Mouse (Mus musculus) erythroblast, adult 5-6 weeks (primary cell): ENCODE results near the gene Dyrk4. TPM values are rescaled to one million over a fixed set of nuclear protein-coding genes. Genes with fewer than 3 reads are reported as not detected.

Experiments
- ATAC-seq: replicated peaks from 2 replicates; pipeline ENCODE4 v1.8.0; 2016; ENCODE audit warnings: moderate number of reproducible peaks, mild to moderate bottlenecking, moderate TSS enrichment, inconsistent platforms; ENCODE audit not compliant: poor library complexity, low FRiP score, severe bottlenecking
- total RNA-seq, 2 experiments: library from RNA; stranded (forward) in 1 of 2; stranded (reverse) in 1 of 2; fragments of 150-400 nt in 1 of 2; fragments of 200-764, 138-1000 nt in 1 of 2; gene quantifications; 2 replicates each; pipeline versions ENCODE4 v1.2.3 to v1.2.4; 2015 to 2017; ENCODE audit warnings: low replicate concordance in 2 of 2

The Dyrk4 gene
- total RNA-seq, 2 experiments from 2014 or later = 0.60 TPM; not detected in 1

DNA sequence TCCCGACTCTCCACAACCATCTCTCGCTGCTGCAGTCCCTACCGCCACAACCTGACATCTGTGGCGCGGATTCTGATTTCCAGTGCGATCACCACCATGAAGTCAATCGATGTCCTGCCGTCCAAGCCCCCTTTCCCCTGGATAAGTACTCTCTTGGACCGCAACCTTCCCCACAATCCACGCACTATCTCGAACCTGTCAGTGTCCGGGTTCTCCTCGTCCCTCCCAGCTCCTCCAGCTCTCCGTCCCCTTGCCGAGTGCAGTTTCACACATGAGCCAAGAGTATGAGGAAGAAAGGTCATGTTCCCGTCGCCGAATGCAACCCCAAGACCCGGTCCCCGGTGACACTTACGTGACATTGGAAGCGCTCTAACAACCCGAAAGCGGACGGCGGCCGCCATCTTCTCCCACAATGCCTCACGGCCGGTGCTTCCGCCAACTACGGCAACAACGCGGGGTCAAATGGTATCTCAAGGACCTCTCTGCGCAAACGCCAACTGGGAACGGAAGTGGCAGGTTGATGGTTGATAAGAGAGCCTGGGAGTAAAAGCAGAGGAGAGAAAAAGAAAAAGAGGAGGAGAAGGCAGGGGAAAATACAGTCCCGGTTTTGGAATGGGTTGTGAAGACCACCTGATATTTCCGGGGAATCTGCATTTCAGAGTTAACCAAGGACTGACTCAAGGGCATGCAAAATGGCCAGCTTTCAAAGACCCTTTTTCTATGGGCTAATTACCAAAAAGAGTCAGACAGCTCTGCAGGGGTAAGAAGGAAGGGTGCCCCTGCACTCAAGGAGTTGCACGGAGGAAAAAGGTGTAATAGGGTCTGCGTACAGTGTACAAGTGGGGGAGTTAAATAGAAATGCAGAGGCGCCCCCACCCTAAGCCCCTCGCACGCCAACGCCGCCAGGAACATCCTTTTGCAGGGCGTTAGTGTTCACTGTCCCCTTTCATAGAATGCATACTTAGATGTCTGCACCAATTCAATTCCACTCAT lies 72.6 kb downstream of the Dyrk4 start, which contains the start of gene Ndufa9:
Gene Ndufa9 (minus strand): TSS at position 425 of the 993 bp plus-strand sequence.
- ATAC-seq = peak; percentile 94

GRCm38 (mm10) chr6:126836628-126837027 lies 85.0 kb downstream of the Dyrk4 start:
- no peak for ATAC-seq

Other genes with a start within 250 kb of the Dyrk4 start
- not detected in 2 replicates for gene Kcna6, start 181.2 kb downstream of the Dyrk4 start, total RNA-seq (2015; ENCODE audit: low replicate concordance)
- not detected in 2 replicates for gene Kcna6, start 181.2 kb downstream of the Dyrk4 start, total RNA-seq (2017; ENCODE audit: low replicate concordance)
- gene Ndufa9, start 72.7 kb downstream of the Dyrk4 start, total RNA-seq (2015; ENCODE audit: low replicate concordance) = 21.7 and 31.3 TPM in 2 replicates
- 27.3 and 28.5 TPM in 2 replicates for gene Ndufa9, start 72.7 kb downstream of the Dyrk4 start, total RNA-seq (2017; ENCODE audit: low replicate concordance)
- not detected in 2 replicates for gene Akap3, start 68.7 kb downstream of the Dyrk4 start, total RNA-seq (2015; ENCODE audit: low replicate concordance)
- gene Akap3, start 68.7 kb downstream of the Dyrk4 start, total RNA-seq (2017; ENCODE audit: low replicate concordance) = not detected in 2 replicates
- 18.0 and 20.4 TPM in 2 replicates for gene Rad51ap1, start 17.7 kb upstream of the Dyrk4 start, total RNA-seq (2015; ENCODE audit: low replicate concordance)
- gene Rad51ap1, start 17.7 kb upstream of the Dyrk4 start, total RNA-seq (2017; ENCODE audit: low replicate concordance) = 85.9 and 165 TPM in 2 replicates
- 17.1 and 27.9 TPM in 2 replicates for gene D6Wsu163e, start 18.1 kb upstream of the Dyrk4 start, total RNA-seq (2015; ENCODE audit: low replicate concordance)
- gene D6Wsu163e, start 18.1 kb upstream of the Dyrk4 start, total RNA-seq (2017; ENCODE audit: low replicate concordance) = 22.6 and 29.5 TPM in 2 replicates
- gene Fgf6, start 93.7 kb upstream of the Dyrk4 start, total RNA-seq (2015; ENCODE audit: low replicate concordance) = not detected in 2 replicates
- gene Fgf6, start 93.7 kb upstream of the Dyrk4 start, total RNA-seq (2017; ENCODE audit: low replicate concordance) = not detected in 2 replicates
- gene Fgf23, start 151.1 kb upstream of the Dyrk4 start, total RNA-seq (2015; ENCODE audit: low replicate concordance) = not detected in 2 replicates
- 0.77 TPM in 1 of 2 replicates, not detected in the other for gene Fgf23, start 151.1 kb upstream of the Dyrk4 start, total RNA-seq (2017; ENCODE audit: low replicate concordance)
- gene Tigar, start 187.7 kb upstream of the Dyrk4 start, total RNA-seq (2015; ENCODE audit: low replicate concordance) = 0.96 and 1.3 TPM in 2 replicates
- 1.6 and 1.8 TPM in 2 replicates for gene Tigar, start 187.7 kb upstream of the Dyrk4 start, total RNA-seq (2017; ENCODE audit: low replicate concordance)
- gene Ccnd2, start 230.4 kb upstream of the Dyrk4 start, total RNA-seq (2015; ENCODE audit: low replicate concordance) = 12.5 and 314 TPM in 2 replicates
- 4.1 and 5.3 TPM in 2 replicates for gene Ccnd2, start 230.4 kb upstream of the Dyrk4 start, total RNA-seq (2017; ENCODE audit: low replicate concordance)